ENCODE assay signal across 9 mouse cellular contexts in genomic region chr13:25932810-25933209, GRCm38 (mm10).
DNase-seq lines count a peak whose midpoint lies in the region; ATAC-seq and TF ChIP-seq lines count a peak whose summit lies in the region.
"Had no signal": no experiment of that assay in that cellular context is flagged by ENCODE, and none has a peak within 500 bp of the region (broad histone marks: within the 10 kb centered on the region; RNA-seq: fewer than 3 reads in every experiment).

No protein-coding gene starts in this region.

- H3K4me2 ChIP-seq in embryonic facial prominence, embryonic 11.5 days (ENCODE audit: low read depth, low read length) = no peak overlapping the region
- H3K4me2 ChIP-seq in lung, postnatal 0 days (replicated peaks; ENCODE audit: low read depth, low read length) = no peak overlapping the region
- H3K4me2 ChIP-seq: embryonic facial prominence, embryonic 13.5 days had no signal

- H3K27ac ChIP-seq in embryonic facial prominence, embryonic 11.5 days (replicated peaks; ENCODE audit: low read depth, low read length) = no peak overlapping the region
- no peak overlapping the region for H3K27ac ChIP-seq in lung, postnatal 0 days (ENCODE audit: low read length)
- H3K27ac ChIP-seq in thymus, adult 2 months (ENCODE audit: control insufficient read depth, insufficient read depth, low read length) = no peak overlapping the region

- peak; percentile 24 for TF ChIP-seq CTCF in C2C12 (IDR thresholded peaks at IDR 0.05; ENCODE audit: control insufficient read depth, insufficient read depth, insufficient read length)
- peak; percentile 90 for TF ChIP-seq CTCF in lung, postnatal 0 days (IDR thresholded peaks at IDR 0.05)
- no peak for TF ChIP-seq CTCF in thymus, adult 2 months (IDR thresholded peaks at IDR 0.05; ENCODE audit: borderline replicate concordance, control insufficient read depth, extremely low read depth, insufficient read depth, low read length, poor library complexity)

- peak; percentile 68 for DNase-seq in adrenal gland, postnatal 10 days
- DNase-seq in embryonic facial prominence, embryonic 11.5 days (ENCODE audit: low spot score) = peak; percentile 89
- peak; percentile 77 for DNase-seq in heart, postnatal 4 days
- peak; percentile 65 for DNase-seq in layer of hippocampus, adult 11-12 months (ENCODE audit: low spot score)
- peak; percentile 85 for DNase-seq in lung, postnatal 0 days (ENCODE audit: low spot score)
- DNase-seq in right cerebral cortex, adult 2 months (ENCODE audit: low spot score in 2 of 2) = peak; percentile 55 to 63
- DNase-seq in thymus, adult 2 months = no peak

- H3K36me3 ChIP-seq in C2C12 (ENCODE audit: control insufficient read depth, insufficient read depth) = no peaks in the 10 kb centered on the region
- no peaks in the 10 kb centered on the region for H3K36me3 ChIP-seq in embryonic facial prominence, embryonic 11.5 days (replicated peaks; ENCODE audit: control insufficient read depth, insufficient read depth, low read depth, low read length)
- H3K36me3 ChIP-seq in lung, postnatal 0 days (ENCODE audit: insufficient read depth, low read length) = no peaks in the 10 kb centered on the region
- H3K36me3 ChIP-seq in thymus, adult 2 months (ENCODE audit: control insufficient read depth, insufficient read depth, low read length) = no peaks in the 10 kb centered on the region
- H3K36me3 ChIP-seq: embryonic facial prominence, embryonic 13.5 days had no signal

- H3ac ChIP-seq in C2C12 (ENCODE audit: control insufficient read depth, insufficient read length, low read depth) = no peak overlapping the region

- H3K27me3 ChIP-seq in C2C12 (ENCODE audit: control insufficient read depth, insufficient read depth, insufficient read length) = no peaks in the 10 kb centered on the region
- H3K27me3 ChIP-seq in embryonic facial prominence, embryonic 11.5 days (ENCODE audit: control insufficient read depth, insufficient read depth, low read length) = no peaks in the 10 kb centered on the region
- H3K27me3 ChIP-seq in lung, postnatal 0 days (replicated peaks; ENCODE audit: insufficient read depth, low read length) = no peaks in the 10 kb centered on the region
- H3K27me3 ChIP-seq in thymus, adult 2 months (ENCODE audit: control insufficient read depth, insufficient read depth, low read length) = no peaks in the 10 kb centered on the region
- H3K27me3 ChIP-seq: embryonic facial prominence, embryonic 13.5 days had no signal

- TF ChIP-seq EP300 in lung, postnatal 0 days (IDR thresholded peaks at IDR 0.05) = 0 out of 2 replicates have a peak, but pooled peaks have one; percentile 17

- peak; percentile 59; the same call in 1 of the 2 replicates for ATAC-seq in embryonic facial prominence, embryonic 11.5 days (replicated peaks; ENCODE audit: insufficient number of reproducible peaks, low FRiP score, low TSS enrichment, low read depth)
- ATAC-seq in lung, postnatal 0 days = peak; percentile 52; the same call in 1 of the 2 replicates

- H3K9me3 ChIP-seq in embryonic facial prominence, embryonic 11.5 days (replicated peaks; ENCODE audit: control insufficient read depth, low read length) = no peaks in the 10 kb centered on the region
- no peaks in the 10 kb centered on the region for H3K9me3 ChIP-seq in lung, postnatal 0 days (ENCODE audit: low read length)
- H3K9me3 ChIP-seq: embryonic facial prominence, embryonic 13.5 days had no signal

- H3K79me3 ChIP-seq in C2C12 (ENCODE audit: low read depth) = no peaks in the 10 kb centered on the region

- WGBS in embryonic facial prominence, embryonic 11.5 days = 0% methylated on average over 1 of the region's 1 CpGs
- 0% methylated on average over 1 of the region's 1 CpGs for WGBS in lung, postnatal 0 days
- 3% methylated on average over 1 of the region's 1 CpGs for WGBS in thymus, adult 2 months

- no peak overlapping the region for H3K4me3 ChIP-seq in C2C12 (ENCODE audit: insufficient read depth, poor library complexity, severe bottlenecking)
- H3K4me3 ChIP-seq in embryonic facial prominence, embryonic 11.5 days (ENCODE audit: low read depth, low read length) = no peak overlapping the region
- no peak overlapping the region for H3K4me3 ChIP-seq in lung, postnatal 0 days (ENCODE audit: low read depth, low read length)
- H3K4me3 ChIP-seq in thymus, adult 2 months (ENCODE audit: control insufficient read depth, insufficient read depth, low read length) = no peak overlapping the region
- H3K4me3 ChIP-seq: embryonic facial prominence, embryonic 13.5 days had no signal

- H3K4me1 ChIP-seq in embryonic facial prominence, embryonic 11.5 days (ENCODE audit: control insufficient read depth, insufficient read depth, low read length) = no peaks in the 10 kb centered on the region
- no peaks in the 10 kb centered on the region for H3K4me1 ChIP-seq in lung, postnatal 0 days (ENCODE audit: insufficient read depth, low read depth, low read length)
- H3K4me1 ChIP-seq in thymus, adult 2 months (replicated peaks; ENCODE audit: control insufficient read depth, insufficient read depth, low read length) = no peaks in the 10 kb centered on the region

- no peak overlapping the region for H3K9ac ChIP-seq in embryonic facial prominence, embryonic 11.5 days (replicated peaks; ENCODE audit: low read length)
- no peak overlapping the region for H3K9ac ChIP-seq in lung, postnatal 0 days (replicated peaks; ENCODE audit: low read depth)
- H3K9ac ChIP-seq: embryonic facial prominence, embryonic 13.5 days had no signal

- TF ChIP-seq POLR2A in thymus, adult 2 months (IDR thresholded peaks at IDR 0.05; ENCODE audit: control insufficient read depth, extremely low read depth, insufficient read depth, low read length, poor library complexity) = no peak

- no peaks in the 10 kb centered on the region for H3K79me2 ChIP-seq in C2C12 (ENCODE audit: control insufficient read depth, insufficient read depth)

TF ChIP-seq in C2C12, 6 proteins besides CTCF, POLR2A, EP300 and RAD21:
- TF ChIP-seq MYOG (IDR thresholded peaks at IDR 0.05; ENCODE audit: control insufficient read depth, extremely low read depth, insufficient read length) = no peak
- TF ChIP-seq FOSL1 (IDR thresholded peaks at IDR 0.05; ENCODE audit: insufficient read depth, low read length, poor library complexity, severe bottlenecking) = no peak
- TF ChIP-seq MAX (IDR thresholded peaks at IDR 0.05) = no peak
- TF ChIP-seq CEBPB (IDR thresholded peaks at IDR 0.05; ENCODE audit: low read depth) = no peak
- no peak for TF ChIP-seq MYOD1 (IDR thresholded peaks at IDR 0.05; ENCODE audit: control insufficient read depth, insufficient read length, low read depth)
- no peak for TF ChIP-seq USF1 (IDR thresholded peaks at IDR 0.05; ENCODE audit: low read depth)
